Mouse (Mus musculus) cerebellum, adult 2 months (tissue): ENCODE measurements around the gene Bcl6.
A peak's percentile ranks its signal among the peaks of the same experiment; 100 is the strongest.

Experiments used
- CTCF ChIP-seq: fragments of 200-500 bp; IDR thresholded peaks from 2 replicates; pipeline ENCODE4 v1.5.1; 2011; ENCODE audit warnings: low read depth, mild to moderate bottlenecking, control low read depth, low read length, moderate library complexity, borderline replicate concordance; ENCODE audit not compliant: insufficient read depth
- POLR2A ChIP-seq: fragments of 200-500 bp; IDR thresholded peaks from 2 replicates; pipeline ENCODE4 v1.6.1; 2011; ENCODE audit warnings: low read length, control low read depth, borderline replicate concordance; ENCODE audit not compliant: insufficient read depth

DNA sequence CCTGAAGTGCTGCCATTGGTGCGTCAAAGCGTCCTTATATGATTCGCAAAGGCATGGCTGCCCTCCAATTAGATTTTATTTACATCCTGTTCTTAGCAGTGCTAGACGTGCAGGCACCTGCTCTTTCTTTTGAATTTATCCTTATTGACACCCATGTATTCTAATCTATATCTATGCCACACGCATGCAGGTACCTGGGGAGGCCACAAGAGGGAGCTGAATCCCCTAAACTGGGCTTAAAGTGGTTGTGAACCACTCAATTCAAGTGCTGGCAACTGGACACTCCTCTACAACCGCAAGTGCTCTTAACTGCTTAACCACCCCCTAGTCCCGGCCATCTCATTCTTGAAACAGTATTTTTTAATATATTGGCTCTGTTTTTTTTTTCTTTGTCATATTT lies 21.4 kb downstream of the Bcl6 start:
- no peak for TF ChIP-seq POLR2A
- TF ChIP-seq CTCF: peak; percentile 59
